Mouse (Mus musculus) forebrain, embryonic 11.5 days (tissue): ENCODE measurements at regions not wholly inside any gene's neighbourhood (a gene's known extent, or its start where the extent isn't known, plus 50 kb on each side); places are given as distances from the start of the nearest gene placed in this dataset.

Experiments used
- ATAC-seq: fragments of 200-750 bp; cut with Nextera tagmentation; replicated peaks from 2 replicates; pipeline ENCODE4 v1.8.0; 2017; ENCODE audit warnings: moderate TSS enrichment; ENCODE audit not compliant: low FRiP score
- DNase-seq: peaks from one replicate; pipeline ENCODE4 v3.0.0-alpha.2; 2017; ENCODE audit warnings: low spot score
- H3K27ac ChIP-seq: fragments of 300-500 bp; sonication (generic); 2 replicates; pipeline ENCODE4 v1.5.1; 2014; ENCODE audit warnings: low read depth, low read length
- H3K27me3 ChIP-seq: fragments of 300-500 bp; sonication (generic); 2 replicates; pipeline ENCODE4 v1.6.1; 2014; ENCODE audit warnings: mild to moderate bottlenecking, low read length, mixed read lengths; ENCODE audit not compliant: control insufficient read depth, insufficient read depth
- H3K36me3 ChIP-seq: fragments of 300-500 bp; sonication (generic); 2 replicates; pipeline ENCODE4 v1.6.1; 2014; ENCODE audit warnings: mild to moderate bottlenecking, low read length, moderate library complexity, mixed read lengths; ENCODE audit not compliant: control insufficient read depth, insufficient read depth
- H3K4me1 ChIP-seq: fragments of 300-500 bp; sonication (generic); replicated peaks from 2 replicates; pipeline ENCODE4 v1.6.1; 2014; ENCODE audit warnings: low read length, mixed read lengths; ENCODE audit not compliant: control insufficient read depth, insufficient read depth
- H3K4me2 ChIP-seq: fragments of 300-500 bp; sonication (generic); 2 replicates; pipeline ENCODE4 v1.6.1; 2014; ENCODE audit warnings: low read depth, mild to moderate bottlenecking, low read length, moderate library complexity, mixed read lengths; ENCODE audit not compliant: severe bottlenecking
- H3K4me3 ChIP-seq: fragments of 300-500 bp; sonication (generic); 2 replicates; pipeline ENCODE4 v1.5.1; 2014; ENCODE audit warnings: low read depth, low read length
- H3K9ac ChIP-seq: fragments of 300-500 bp; sonication (generic); 2 replicates; pipeline ENCODE4 v1.6.1; 2014; ENCODE audit warnings: low read length
- H3K9me3 ChIP-seq: fragments of 300-500 bp; sonication (generic); 2 replicates; pipeline ENCODE4 v1.6.1; 2016; ENCODE audit warnings: low read length, mixed read lengths; ENCODE audit not compliant: control insufficient read depth
- WGBS: fragments of 180-500 bp; shearing (Covaris S2); extraction: QIAGEN DNeasy Blood & Tissue Kit; methylation state at CpG from one replicate; pipeline ENCODE4 v1.1.7; 2014; 5-methylcytosine and 5-hydroxymethylcytosine counted together

- Histone ChIP-seq H3K4me1 (no peaks in the 10 kb centered on the region), H3K9me3 (no peaks in the 10 kb centered on the region), H3K4me2 (no peak overlapping the region), H3K36me3 (no peaks in the 10 kb centered on the region), H3K4me3 (no peak overlapping the region), H3K27ac (no peak overlapping the region), H3K9ac (no peak overlapping the region), H3K27me3 (no peaks in the 10 kb centered on the region)
- no peak for ATAC-seq
- 85% methylated on average over 4 of the region's 4 CpGs for WGBS
- DNase-seq = no peak
Measured at GRCm38 (mm10) chr1:121250686-121251085, 81.7 kb downstream of the Insig2 start.

- no peak overlapping the region for H3K27ac ChIP-seq
- no peaks in the 10 kb centered on the region for H3K36me3 ChIP-seq
- no peak overlapping the region for H3K4me3 ChIP-seq
- no peak overlapping the region for H3K4me2 ChIP-seq
- WGBS = 85% methylated on average over 7 of the region's 7 CpGs
- H3K4me1 ChIP-seq = no peaks in the 10 kb centered on the region
- H3K9ac ChIP-seq = no peak overlapping the region
- H3K9me3 ChIP-seq = no peaks in the 10 kb centered on the region
- DNase-seq (no peak), ATAC-seq (no peak)
- no peaks in the 10 kb centered on the region for H3K27me3 ChIP-seq
Measured at GRCm38 (mm10) chr1:121252056-121252455, 80.3 kb downstream of the Insig2 start.

GRCm38 (mm10) chr1:121254196-121254595 lies 78.2 kb downstream of the Insig2 start:
- Histone ChIP-seq H3K9ac (no peak overlapping the region), H3K4me1 (no peaks in the 10 kb centered on the region), H3K27me3 (no peaks in the 10 kb centered on the region), H3K4me2 (no peak overlapping the region), H3K27ac (no peak overlapping the region), H3K4me3 (no peak overlapping the region), H3K9me3 (no peaks in the 10 kb centered on the region), H3K36me3 (no peaks in the 10 kb centered on the region)
- DNase-seq = no peak
- 85% methylated on average over 9 of the region's 9 CpGs for WGBS
- ATAC-seq = no peak
